Mouse (Mus musculus) testis, postnatal 10 days (tissue): ENCODE data around the gene Cdhr2.

Source experiments
- DNase-seq: peaks from one replicate; pipeline ENCODE4 v3.0.0; 2021; ENCODE audit warnings: low spot score

Gene Cdhr2

DNA sequence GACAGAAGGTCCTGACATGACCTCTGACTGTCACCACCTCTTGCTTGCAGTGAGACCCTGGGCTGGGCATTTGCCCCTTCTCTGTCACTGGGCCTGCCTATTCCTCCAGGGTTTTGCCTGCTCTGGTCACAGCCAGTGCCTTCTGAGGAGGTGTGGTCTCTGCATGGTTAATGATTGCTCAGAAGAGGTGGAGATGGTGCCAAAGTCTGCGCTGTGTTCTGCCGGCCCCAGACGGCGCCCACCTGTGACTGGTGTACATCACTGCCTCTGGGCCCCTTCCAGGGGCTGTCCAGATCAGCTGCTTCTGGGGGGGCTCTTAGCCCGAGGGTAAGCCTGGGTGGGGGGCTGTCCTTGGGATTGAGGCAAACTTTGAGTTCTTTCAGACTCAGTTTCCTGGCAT lies at the start of gene Cdhr2:
TSS of gene Cdhr2 (plus strand) at position 219 of the 400 bp plus-strand sequence.
- no peak for DNase-seq

DNA sequence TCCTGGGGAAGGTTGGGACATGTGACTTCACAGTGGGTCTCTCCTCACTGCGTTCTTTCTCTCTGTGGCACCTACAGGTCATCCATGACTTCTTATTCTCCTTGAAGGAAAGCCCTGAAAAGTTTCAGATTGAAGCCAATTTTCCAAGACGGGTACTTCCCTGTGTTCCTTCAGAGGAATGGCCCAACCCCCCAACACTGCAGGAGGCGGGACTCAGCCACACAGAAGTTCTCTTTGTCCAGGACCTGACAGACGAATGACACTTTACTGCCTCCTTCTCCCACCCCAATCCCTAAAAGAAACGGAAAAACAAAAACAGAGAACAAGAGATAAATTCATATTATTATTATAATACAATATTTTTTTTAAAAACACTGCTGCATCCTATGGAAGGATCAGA lies 40.4 kb upstream of the Cdhr2 start:
- peak; percentile 61 for DNase-seq

DNA sequence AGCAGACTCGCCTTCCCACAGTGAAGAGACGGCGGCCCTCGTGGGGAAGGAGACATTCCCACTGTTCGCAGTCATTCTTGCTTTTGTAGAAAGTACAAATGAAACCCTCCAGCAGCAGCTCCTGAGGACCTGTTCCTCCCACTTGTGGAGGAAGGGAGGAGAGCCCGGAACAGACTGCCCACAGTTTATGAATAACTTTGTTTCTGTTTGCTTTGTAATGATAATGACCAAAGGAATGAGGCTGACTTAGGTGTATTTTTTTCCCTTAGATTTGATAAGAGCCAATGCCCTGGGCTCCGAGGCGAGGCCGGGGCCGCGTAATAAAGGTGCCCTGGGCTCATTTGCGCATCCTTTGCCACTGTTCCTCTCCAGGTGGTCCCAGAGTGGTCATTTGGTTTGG lies 39.9 kb upstream of the Cdhr2 start:
- DNase-seq = no peak

DNA sequence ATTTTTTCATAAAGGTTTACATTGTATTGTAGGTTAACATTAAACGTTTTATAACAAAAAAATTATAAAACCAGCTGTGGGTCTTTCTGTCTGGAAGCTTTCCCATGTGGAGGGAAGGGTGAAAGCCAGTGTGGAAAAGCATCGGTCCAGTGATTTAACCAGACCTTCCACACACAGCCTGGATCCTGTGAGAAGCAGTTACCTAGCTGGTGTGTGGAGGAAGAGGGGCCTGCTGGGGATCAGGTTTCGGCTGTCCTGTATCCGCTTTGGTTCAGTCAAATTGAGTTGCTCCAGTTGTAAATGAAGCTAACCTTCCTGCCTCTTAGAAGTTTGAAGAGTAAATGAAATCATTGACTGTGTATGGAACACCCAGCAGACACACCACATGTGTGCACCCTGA lies 37.3 kb upstream of the Cdhr2 start:
- DNase-seq = no peak

DNA sequence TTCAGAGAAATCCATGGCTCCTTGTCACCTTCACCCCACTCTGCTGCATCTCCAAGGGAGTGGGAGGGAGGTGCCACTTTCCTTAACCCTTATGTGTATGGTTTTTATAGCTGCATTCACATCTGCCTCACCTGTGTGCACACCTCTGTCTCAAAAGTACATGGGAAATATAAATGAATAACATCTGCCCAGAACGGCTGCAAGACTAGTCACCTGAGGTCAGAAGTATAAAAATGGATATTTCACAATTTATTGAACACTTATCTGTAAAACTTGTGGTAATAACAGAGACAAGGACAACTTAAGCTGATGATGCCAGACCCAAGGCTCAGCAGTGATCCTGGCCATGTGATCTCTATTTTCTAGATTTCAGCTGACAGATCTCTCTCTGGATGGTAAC lies 36.8 kb upstream of the Cdhr2 start:
- DNase-seq = no peak

DNA sequence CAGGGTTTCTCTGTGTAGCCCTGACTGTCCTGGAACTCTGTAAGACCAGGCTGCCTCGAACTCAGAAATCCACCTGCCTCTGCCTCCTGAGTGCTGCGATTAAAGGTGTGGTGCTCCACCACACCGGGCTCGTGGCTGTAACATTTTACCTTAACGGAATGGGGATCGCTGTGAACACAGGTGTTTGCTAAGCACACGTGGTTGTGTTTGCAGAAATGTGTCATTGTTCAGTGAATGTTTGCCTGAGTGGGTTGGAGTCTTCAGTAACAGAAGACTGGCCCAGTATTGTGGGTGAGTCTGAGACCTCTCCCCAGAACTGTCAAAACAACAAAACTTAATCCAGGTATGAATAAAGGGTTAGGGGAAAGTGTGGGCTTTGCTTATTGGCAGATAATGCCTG lies 36.2 kb upstream of the Cdhr2 start:
- DNase-seq = no peak

DNA sequence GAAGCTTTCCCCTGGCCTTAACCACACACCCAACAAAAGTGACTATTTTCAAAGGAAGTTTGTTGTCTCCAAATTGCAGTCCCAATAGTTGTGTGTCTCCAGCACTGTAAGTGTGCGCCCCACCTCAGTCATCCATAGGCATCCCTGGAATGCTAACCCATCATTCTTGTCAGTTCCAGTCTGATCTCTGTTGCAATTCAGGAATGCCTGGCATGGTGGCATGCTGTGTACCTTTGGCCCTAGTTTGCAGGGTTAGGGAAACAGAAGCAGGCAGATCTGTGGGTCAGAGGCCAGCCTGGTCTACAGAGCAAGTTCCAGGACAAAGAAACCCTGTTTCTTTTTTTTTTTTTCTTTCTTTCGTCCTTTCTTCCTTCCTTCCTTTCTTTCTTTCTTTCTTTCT lies 30.8 kb upstream of the Cdhr2 start:
- DNase-seq = no peak

DNA sequence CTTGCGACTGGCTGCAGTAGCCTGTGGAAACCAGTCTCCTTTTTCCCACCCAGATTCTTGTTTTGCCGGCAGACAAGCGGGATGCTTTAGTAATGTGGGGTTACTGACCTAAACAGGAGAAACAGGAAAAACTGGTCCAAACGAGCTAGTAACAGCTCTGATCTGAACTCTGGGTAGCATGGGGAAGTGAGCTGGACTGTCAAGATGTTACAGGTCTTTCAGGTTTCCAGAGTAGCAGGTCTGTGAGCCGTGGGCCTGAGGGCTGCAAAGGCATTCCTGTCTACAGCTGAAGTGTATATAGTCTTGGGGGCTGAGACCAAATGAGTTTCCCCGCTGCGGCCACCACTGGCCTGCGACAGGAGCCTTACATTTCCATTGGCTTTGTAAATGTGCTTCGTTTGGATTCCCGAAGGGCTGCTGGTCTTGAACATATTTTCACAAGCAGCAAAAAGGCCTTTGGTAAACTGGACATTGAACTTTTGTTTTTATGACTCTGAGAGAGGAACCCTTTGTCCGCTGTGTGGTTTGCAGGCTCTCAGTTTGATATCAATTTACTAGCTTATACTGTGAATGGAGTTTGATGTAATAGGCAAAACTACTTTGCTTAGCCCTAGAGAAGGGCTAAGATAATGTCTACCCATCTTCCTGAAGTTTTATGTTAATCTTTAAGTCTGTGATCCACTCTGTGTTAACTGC lies 25.2 kb upstream of the Cdhr2 start:
- DNase-seq = no peak

DNA sequence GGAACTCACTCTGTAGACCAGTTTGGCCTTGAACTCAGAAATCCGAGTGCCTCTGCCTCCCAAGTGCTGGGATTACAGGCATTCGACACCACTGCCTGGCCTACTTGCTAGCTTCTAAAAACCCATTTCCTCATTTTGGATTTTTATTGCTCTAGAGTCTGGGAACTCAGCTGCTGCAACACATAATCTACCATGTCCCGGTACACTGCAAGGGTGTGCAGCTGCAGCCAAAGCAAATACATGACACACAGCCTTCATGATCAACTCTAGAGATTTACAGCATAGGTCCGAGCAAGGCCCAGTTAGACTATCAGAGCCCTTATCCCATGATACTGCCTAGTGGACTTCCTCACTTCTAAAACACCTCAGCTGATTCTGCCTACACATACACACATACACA lies 23.0 kb upstream of the Cdhr2 start:
- no peak for DNase-seq

DNA sequence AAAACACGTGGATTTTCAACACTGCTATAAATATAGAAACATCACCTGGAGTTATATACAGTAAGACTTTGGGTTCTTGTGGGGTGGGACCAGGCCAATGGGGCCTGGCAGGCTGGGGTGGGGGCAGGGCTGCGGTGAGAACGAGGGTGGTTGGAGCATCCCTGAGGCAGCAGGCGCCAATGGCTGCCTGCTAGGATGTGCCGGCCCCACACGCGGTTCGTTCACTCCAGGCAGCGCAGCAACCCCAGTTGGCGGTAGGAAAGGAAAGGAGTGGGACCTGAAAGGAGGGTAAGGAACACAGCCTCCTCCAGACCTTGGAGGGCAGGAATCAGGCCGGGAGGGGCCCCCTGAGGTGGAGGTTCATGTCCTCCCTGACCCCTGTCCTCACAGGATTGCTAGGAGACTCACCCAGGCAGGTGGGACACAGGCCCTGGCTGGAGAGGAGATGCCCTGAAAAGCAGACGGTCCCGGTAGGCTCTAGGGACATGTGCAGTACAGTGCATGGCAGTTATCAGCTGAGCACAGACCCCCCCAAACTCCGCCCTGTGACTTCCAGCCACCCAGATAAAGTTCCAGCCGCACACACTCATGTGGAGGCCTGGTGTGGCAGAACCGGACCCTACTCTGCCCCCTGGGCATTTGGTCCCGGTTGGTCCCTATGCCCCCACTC lies 20.9 kb upstream of the Cdhr2 start:
- no peak for DNase-seq

DNA sequence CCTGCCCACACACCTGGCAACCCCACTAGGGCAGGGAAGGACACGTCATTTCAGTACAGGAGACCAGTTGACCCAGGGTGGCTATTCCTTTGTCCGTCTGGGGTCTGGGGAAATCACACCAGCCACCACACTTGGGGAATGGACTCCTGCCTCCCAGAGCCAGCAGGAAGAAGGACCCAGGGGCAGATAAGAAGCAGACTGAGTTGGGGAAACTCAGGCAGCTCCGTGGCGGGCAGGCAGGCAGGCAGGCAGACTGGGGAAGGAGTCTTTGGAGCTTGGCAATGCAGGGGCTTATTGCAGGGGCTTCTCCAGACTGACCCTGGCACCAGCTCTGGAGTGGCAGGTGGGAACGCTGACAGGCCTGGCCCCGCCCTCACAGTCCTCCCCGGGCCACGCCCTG lies 20.0 kb upstream of the Cdhr2 start:
- no peak for DNase-seq

DNA sequence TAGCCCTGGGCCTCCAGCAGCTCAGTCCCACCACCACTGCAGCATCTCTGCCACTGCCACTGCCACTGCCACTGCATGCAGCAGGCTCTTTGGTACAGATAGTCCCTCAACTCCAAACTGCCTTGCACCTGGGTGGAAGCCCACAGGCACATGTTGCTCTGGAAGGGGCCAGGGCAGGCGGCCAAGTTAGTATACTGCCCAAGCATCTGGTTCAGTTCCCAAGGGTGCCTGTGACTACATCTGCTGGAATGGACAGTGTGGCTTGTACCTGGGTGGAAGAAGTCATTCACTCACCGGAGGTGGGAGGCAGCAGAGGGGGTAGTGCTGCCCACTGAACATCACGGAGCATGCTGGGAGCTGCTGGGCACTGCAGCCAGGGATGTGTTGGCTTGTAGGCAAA lies 18.0 kb upstream of the Cdhr2 start:
- DNase-seq = no peak

DNA sequence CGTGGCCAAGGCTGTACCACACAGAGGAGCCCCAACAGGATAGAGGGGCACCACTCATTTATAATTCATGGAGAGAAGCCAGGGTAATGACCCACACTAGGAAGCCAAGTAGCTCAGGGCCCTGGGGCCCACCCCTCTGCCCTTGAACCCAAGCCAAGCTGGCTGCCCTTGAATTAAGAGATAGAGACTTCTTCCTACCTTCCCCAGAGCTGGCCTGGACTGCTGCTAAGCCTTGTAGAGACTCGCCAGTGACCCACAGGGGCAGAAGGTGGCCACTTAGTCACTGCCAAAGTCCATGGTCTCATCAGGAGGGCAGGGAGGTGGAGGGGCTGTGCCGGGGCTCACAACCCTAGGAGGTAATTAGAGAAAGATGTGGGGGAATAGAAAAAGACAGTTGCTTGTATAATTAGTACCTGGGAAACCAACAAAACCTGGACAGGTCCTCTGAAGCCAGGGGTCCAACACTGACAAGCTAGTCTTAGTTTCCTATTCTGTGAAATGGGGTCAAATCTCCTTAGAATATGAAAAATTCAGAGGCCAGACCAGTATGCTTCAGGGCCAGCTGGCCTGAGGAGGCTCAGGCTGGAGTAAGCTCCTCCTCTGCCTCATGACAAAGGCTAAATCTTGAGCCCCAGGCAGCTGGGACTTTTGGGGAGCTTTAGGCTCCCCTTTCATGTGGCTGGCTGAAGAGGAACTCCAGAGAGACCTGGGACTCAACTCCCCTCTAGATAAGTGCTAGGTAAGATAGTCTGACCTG lies 16.9 kb upstream of the Cdhr2 start:
- DNase-seq = peak; percentile 74

DNA sequence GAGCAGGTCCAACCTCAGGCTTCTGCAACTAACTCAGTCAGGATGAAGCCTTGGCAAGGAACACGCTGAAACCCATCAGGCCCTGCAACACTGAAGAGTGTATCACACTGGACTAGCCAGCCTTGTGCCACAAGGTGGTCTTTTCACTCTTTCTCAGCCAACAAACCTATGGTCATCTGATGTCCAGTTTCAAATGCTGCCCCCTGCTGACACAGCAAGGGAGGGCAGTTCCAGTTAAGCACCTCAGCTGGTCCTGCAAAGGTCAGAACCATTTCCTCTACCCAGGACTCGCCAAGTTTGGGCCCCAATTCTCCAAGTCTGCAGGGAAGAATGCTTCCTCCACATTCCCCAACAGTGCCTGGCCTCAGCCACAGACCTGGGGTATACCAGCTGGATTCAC lies 16.1 kb upstream of the Cdhr2 start:
- DNase-seq = peak; percentile 82

DNA sequence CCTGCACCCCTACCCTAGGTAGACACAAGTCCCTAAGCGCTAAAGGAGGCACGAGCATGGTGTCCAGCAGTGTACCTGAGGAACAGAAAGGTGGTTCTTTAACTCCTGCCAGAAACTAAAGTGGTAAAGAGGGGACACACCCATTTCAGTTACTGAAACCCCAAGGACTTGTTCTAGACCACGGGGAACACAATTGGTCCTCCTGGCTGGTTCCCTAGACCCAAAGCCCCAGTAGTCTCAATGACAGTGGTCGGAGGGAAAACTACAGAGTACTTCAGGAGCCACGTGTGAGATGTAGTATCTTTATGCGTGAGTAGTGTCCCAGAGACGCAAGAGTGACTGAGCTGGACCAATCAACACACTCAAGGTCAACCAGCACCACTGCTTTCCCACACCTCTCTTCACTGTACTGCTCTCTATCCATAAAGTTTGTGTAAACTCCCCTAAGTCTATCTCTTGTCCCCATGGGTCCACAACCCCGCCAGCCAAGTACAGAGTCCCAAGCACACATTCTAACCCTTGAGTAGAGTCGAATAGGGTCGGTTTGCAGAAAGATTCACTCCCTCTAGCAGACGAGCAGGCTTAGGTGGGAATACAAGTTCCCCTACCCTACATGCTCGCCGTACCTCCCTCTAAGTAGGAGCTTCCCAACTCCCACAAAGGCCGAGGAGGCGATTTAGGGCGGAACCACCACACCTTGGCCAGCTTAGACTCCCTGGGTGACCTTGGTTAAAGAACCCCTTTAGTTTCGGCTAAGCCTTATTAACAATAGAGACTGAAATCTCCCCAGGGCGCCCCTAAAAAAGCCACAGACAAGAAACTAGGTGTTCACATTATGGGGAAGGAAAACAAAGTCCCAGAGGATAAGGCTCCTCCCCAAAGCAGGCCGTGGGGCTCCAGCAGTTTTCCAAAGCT lies 14.9 kb upstream of the Cdhr2 start:
- DNase-seq = no peak

DNA sequence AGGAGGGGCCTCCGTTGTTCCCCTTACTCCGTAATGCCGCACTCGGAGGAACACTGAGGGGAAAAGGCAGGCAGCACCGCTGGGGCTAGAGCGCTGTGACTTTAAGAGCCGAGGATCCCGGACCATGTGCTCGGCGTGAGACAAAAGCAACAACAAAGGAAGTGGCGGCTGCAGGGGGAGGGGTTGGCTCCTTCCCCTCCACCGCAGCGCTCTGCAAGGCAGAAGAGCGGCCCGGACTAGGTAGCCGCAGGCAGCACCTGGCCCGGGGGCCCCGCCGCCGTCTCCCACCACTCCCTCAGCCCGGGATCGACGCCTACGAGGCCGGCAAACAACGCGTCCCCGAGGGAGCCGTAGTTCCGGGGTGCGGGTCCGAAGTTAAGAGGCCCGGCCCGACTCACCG lies 14.2 kb upstream of the Cdhr2 start:
- peak; percentile 83 for DNase-seq

DNA sequence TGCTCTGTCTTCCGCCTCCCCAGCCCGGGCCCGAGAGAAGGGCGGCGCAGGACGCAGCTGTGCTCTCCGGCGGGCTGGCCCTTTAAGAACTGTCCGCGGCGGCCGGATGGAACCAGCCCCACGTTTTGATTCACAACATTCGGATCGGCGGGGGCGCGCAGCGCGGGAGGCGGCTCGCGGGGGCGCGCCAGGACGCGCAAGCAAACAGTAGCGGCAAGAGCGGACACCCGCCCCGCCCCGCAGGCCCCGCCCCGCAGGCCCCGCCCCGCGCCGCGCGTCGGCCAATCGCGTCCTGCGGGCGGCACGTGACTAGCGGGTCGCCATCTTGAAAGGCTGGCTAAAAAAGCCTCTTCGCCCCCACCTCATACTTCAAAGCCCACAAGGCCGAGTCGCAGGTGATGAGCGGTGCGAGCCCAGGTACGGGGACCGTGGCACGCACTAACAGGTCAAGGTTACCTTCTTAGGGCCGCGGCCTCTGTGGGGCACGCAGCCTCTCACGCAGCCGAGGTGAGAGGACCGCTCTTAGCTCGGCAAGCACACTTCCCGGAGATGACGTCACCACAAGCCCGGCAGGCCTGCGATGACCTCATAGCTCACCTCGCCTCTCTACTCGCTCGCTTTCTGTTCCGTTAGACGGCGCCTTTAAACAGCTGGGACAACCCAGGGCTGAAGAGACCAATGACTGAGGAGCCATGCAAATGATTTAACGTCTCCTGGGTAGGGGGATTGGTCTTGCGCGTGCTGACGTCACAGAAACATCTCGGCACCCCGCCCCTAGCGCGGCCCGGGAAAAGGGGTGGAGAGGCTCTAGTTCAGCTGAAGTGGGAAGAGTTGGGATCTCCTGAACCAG lies 13.5 kb upstream of the Cdhr2 start:
- peak; percentile 99 for DNase-seq

DNA sequence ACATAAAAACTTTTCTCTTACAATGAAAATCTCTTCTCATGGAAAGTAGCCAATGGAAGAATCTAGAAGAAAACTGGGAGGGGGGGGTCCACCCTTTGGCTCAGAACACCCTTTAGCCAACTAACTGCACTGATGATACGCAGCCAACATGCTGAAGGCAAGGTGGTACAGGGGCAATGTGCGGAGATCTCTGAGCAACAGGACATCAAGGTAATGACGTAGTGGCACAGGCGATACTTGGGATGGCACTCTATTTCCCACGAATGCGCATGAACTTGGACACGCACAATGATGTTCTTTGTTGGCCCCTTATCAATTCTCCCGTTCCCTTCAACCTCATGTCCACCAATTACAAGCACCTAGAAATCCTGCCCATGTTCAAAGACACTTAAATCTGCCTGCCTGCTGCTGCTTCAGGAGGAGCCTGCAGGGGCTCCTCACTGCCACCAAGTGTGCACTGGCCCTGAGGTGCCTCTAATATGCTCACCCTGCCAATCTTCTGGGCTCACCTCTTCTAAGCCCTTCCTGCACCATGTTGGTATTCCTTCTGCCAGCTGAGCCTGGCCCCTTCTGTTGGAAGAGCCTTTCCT lies 11.0 kb upstream of the Cdhr2 start:
- DNase-seq = no peak

DNA sequence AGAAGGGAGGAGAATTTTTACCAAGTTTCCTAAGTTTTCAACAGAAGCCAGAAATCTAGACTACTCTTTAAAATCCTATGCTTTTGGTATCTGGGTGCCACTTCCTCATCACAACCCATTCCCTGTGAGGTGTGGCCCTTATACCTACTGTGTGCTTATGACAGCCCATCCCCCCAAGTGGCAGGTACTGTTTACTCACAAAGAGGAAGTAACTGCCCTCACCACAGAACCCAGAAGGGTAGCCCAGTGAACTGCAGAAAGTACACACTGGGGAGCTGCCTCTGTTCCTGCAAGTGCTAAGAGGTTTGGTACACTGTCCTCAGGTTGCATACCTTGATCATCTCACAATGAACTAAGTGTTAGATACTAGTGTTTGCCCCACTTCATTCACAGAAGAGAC lies 9.5 kb upstream of the Cdhr2 start:
- no peak for DNase-seq

DNA sequence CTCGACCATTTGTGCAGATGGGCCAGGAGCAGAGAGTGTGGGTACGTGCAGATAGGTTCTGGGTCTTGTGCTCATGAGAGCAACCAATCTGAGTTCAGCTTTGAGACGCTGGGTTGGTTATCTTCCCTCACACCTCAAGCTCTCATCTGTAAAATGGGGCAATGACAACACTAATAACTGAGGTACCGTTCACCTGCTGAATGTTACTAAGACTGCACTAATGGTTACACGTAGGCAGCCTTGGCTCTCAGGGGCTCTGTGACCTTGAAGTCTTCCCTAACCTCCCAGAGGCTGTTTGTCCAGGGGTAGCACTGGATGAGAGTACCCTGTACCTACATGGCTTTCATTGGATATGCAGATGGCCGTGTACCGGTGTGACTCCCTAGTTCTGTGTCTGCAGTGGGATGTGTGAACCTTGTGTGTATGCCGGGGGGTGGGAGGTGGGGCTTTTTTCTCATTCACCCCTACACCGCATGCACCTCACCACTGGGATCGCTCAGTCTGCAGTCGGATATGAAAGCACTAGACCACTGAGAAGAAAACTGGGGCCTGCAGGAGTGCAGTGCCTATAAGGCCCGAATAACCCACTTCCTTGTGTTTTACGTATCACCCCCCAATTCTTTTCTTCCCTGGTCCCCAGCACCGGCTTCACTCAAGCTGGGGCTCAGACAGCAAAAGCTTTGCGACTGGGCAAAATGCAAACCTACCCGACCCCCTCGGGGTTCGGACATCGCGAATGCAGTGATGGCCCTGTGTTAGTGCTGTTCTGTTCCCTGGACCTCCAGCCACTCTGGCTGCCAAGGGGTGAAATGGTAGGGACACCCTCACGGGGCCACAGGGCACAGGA lies 8.3 kb upstream of the Cdhr2 start:
- no peak for DNase-seq
